Mouse (Mus musculus) bone marrow, adult 2 months (tissue): ENCODE data around the gene Shank3.

Source experiments
- CTCF ChIP-seq: fragments of 200-500 bp; IDR thresholded peaks from 2 replicates; pipeline ENCODE4 v1.5.1; 2011; ENCODE audit warnings: low read length, control low read depth; ENCODE audit not compliant: control insufficient read depth, insufficient read depth
- POLR2A ChIP-seq: fragments of 200-500 bp; IDR thresholded peaks from 2 replicates; pipeline ENCODE4 v1.6.1; 2011; ENCODE audit warnings: low read depth, mild to moderate bottlenecking, control low read depth, low read length, borderline replicate concordance; ENCODE audit not compliant: control insufficient read depth

DNA sequence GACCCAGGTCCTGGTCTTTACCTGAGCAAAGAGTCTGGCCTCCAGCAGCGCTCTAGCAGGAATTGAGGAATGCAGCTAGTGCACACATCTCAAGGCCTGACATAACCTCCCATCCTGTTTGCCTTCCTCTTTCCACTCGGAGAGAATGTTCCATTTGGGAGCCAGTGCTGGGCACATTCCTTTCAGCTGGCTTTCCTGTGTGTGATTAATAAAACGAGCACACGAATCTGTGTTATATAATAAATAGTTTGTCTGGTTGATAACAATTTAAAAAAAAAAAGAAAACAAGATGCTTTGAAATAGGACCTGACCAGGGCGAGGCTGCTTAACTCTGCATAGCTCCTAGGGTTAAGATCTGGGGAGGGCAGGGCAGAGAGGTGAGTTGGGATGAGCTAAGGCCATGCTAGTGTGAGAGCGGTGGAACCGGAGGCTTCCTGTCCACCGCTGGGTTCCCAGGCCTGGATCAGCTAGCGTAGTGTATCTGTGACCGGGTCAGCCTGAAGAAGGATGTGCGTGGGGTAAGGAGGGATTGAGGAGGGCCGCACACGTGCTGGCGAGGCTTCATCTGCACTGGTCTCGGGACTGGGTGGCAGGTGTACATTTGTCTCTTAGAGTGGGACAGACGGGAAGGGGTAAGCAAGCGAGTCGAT is 28.9 kb downstream of the Shank3 start:
- TF ChIP-seq CTCF (no peak), POLR2A (no peak)
